Mouse (Mus musculus): ENCODE data around the gene Cyb5b.

Gene Cyb5b

DNA sequence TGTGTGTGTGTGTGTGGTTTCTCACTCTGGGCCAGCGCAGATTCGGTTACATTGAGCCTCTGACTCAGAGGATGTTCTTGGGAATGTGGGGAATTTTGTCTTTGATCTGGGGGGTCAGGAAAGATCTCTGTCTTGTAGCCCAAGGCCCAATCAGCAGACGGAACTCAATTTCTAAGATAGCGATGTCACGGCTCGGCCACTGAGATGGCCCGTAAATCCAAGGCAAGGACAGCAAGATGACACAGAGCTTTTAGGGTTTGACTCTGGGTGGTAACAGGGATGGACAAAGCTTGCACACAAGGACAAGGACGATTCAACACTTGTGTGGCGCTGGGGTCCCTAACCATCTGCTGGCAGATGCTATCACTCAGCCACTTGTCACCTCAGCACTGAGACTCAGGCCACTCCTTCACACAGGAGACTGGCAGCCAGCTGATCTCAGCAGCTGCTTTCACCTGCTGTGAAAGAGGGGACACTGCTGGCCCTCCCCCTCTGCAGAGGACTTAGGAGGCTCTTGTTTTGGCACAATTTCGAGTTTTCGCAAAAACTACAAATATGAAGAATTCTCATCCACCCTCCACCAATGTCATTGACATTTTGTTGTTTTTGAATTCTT is 76.7 kb downstream of the Cyb5b start:
- no peak for DNase-seq (ENCODE audit: low spot score)

GRCm38 (mm10) chr8:107233251-107233650 is 82.8 kb downstream of the Cyb5b start:
- no peak for DNase-seq (ENCODE audit: low spot score)

GRCm38 (mm10) chr8:107233718-107234117 is 83.3 kb downstream of the Cyb5b start:
- no peak for DNase-seq (ENCODE audit: low spot score)
